Mouse (Mus musculus): ENCODE results near the gene Slc2a4.

Slc2a4 gene

DNA sequence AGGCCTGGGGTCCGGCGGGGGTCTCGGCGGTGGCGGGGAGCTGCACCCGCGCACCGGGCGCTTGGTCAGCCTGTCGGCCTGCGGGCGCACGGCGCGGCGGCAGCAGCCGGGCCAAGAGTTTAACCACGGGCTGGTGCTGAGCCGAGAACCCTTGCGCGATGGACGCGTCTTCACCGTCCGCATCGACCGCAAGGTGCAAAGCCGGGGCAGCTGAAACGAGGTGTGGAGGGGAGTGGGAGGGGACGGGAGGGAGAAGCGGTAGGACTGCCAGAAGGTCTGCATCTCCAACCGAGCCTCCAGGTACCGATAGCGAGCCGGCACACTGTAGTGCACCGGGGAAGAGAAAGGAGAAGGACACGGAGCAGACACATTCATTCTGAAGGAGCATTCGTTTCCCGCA is 46.0 kb downstream of the Slc2a4 start:
- DNase-seq (ENCODE audit: low read depth), result peak; percentile 41

DNA sequence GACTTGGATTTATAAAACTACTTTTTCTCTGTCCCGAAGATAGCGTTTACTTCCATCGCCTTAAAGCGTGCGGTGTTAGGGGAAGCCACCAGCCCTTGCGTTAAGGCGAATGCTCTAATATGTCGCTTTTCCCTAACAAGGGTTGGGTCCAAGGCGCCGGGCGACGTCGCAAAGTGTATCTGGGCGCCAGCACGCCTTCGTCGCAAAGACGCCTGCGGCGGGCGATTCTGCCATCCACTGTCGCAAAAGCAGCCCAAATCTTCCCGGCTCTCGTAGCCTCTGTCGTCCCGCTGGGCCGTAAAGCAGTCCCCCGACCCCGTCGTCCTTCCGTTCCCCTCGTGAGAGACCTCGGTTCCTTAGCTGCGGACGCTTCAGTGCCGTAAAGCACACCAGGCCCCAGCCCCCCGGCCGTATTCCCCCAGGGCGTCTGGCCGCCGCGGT is 46.6 kb downstream of the Slc2a4 start:
- DNase-seq (ENCODE audit: low read depth), result peak; percentile 97

DNA sequence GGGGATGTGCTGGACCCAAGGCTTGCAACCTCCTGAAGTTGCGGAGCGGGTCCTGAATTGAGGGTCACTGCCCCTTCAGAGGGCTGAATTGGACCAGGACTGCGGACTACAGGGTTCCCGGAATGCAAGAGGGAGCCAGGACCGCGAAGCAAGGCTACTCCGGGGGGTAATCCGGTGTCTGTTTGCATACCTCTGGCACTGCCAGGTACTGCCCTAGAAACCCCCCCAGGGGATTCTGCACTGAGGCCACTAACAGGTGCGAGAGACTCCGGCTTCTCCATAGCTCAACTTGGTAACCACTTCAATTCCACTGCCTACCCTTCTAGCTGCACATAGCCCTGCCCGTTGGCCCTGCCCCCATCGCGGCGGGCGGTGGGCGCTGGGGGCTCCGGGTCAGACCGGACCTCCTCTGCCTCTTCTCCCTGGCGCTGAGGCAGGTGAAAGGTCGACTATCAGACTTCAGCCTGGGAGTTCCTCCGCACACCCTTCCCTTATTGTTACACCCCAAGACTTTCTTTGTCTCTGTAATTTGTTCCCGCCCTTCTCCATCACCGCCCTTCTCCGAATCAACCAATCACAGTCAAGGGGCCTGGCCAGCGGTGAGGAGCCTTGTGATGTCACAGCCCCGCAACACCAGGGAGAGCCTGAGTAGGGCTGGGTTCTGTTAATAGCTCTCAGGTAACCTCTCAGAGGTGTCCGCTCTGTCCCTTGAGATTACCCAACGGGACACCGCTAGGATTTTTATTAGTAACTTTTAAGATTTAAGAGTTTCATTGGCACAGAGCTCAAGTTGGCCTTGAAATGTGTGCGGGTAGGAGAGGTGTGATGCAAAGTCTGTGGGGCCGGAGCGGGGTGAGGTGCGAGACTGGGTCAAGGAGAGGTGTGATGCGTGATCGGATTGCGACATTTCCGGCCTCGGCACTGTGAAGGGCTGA is 47.2 kb downstream of the Slc2a4 start, which contains the start of the genes 2810408A11Rik and Neurl4:
Gene 2810408A11Rik, minus strand, starts transcription at position 517 of the 935 bp plus-strand sequence.
Gene Neurl4, plus strand, starts transcription at position 602 of the 935 bp plus-strand sequence.
- peak; percentile 95 for DNase-seq (ENCODE audit: low read depth)

DNA sequence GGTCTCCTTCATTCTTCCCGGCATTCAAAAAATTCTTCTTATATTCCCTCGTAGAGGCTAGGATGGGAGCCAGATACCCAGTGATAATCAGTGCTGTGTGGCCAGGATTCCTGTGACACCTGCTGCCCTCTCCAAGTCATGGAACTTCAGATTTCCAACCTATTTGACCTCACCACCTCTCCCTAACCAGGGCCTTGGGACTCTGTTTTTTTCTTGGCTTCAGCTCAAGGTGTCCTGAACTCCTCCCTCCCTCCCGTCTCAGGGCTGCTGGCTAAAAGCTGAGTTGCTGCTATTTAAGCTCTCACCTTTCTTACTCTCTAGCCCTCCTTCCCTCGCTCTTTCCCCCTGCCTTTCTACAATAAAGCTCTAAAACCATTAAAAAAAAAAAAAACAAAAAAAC is 48.1 kb downstream of the Slc2a4 start:
- no peak for DNase-seq (ENCODE audit: low read depth)

DNA sequence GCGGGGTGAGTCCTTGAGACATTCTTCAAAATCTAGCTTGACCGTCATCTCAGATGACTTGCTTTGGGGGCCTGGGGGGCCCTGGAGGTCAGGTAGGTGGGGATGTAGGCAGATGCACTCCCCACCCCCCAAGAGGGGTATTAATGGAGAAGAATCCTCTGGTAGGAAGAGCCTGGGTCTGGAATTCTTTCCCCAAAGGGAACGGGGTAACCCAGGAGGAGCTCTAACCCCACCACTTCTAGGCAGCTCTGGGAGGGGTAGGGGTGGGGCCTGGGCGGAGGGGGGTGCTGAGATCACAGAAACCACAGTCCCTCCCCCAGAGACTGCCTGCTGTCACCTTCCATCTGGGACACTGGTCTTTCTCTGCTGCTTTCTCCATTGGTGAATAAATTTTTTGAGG is 52.7 kb downstream of the Slc2a4 start, which contains the start of gene Acap1:
Gene Acap1, minus strand, starts transcription at position 249 of the 400 bp plus-strand sequence.
- no peak for DNase-seq (ENCODE audit: low read depth)

DNA sequence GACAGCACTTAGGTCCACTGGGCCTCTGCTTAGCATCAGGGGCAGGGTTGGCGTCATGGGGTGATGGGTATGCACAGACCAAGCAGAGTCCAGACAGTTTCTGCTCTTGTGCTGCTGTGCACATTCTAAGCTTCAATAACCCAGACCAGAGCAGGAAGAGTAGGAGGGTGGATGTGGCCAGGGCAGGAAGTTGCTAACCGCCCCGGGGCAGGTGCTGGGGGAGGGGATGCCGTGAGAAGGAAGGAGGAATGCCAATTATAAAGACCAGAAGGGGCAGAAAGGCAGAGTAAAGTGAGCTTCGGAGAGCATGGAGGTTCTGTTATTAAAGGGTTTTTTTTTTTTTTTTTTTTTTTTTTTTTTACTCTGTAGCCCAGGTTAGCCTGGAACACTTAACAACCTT is 53.3 kb downstream of the Slc2a4 start:
- no peak for DNase-seq (ENCODE audit: low read depth)
